Mouse (Mus musculus): ENCODE measurements around the gene Sys1.

The Sys1 gene

GRCm38 (mm10) chr2:164497691-164498268 lies 41.0 kb downstream of the Sys1 start:
- no peak for DNase-seq (ENCODE audit: low spot score)

GRCm38 (mm10) chr2:164499317-164499716 lies 42.6 kb downstream of the Sys1 start:
- no peak for DNase-seq (ENCODE audit: low spot score)

- DNase-seq (ENCODE audit: low spot score): no peak
Observed at GRCm38 (mm10) chr2:164500511-164500910, 43.7 kb downstream of the Sys1 start.

GRCm38 (mm10) chr2:164504919-164505318 lies 48.2 kb downstream of the Sys1 start:
- DNase-seq (ENCODE audit: low spot score): no peak

- DNase-seq (ENCODE audit: low spot score): no peak
Observed at GRCm38 (mm10) chr2:164505619-164506347, 49.0 kb downstream of the Sys1 start.

- DNase-seq (ENCODE audit: low spot score): no peak
Observed at GRCm38 (mm10) chr2:164507811-164508210, 51.0 kb downstream of the Sys1 start.

- no peak for DNase-seq (ENCODE audit: low spot score)
Observed at GRCm38 (mm10) chr2:164510621-164511190, 53.9 kb downstream of the Sys1 start.

GRCm38 (mm10) chr2:164512121-164512909 lies 55.6 kb downstream of the Sys1 start:
- DNase-seq (ENCODE audit: low spot score): peak; percentile 12

GRCm38 (mm10) chr2:164513389-164513788 lies 56.6 kb downstream of the Sys1 start:
- no peak for DNase-seq (ENCODE audit: low spot score)

- DNase-seq (ENCODE audit: low spot score): no peak
Observed at GRCm38 (mm10) chr2:164514916-164515315, 58.2 kb downstream of the Sys1 start.

GRCm38 (mm10) chr2:164515897-164516296 lies 59.1 kb downstream of the Sys1 start:
- DNase-seq (ENCODE audit: low spot score): no peak

- no peak for DNase-seq (ENCODE audit: low spot score)
Observed at GRCm38 (mm10) chr2:164516592-164516991, 59.8 kb downstream of the Sys1 start.

GRCm38 (mm10) chr2:164517485-164518221 lies 60.9 kb downstream of the Sys1 start:
- peak; percentile 72 for DNase-seq (ENCODE audit: low spot score)

GRCm38 (mm10) chr2:164518266-164519170 lies 61.8 kb downstream of the Sys1 start:
- DNase-seq (ENCODE audit: low spot score): no peak

- DNase-seq (ENCODE audit: low spot score): no peak
Observed at GRCm38 (mm10) chr2:164519171-164519526, 62.4 kb downstream of the Sys1 start.

GRCm38 (mm10) chr2:164520782-164521181 lies 64.0 kb downstream of the Sys1 start:
- DNase-seq (ENCODE audit: low spot score): peak; percentile 27

GRCm38 (mm10) chr2:164521841-164522240 lies 65.1 kb downstream of the Sys1 start:
- DNase-seq (ENCODE audit: low spot score): no peak

- DNase-seq (ENCODE audit: low spot score): no peak
Observed at GRCm38 (mm10) chr2:164522280-164522679, 65.5 kb downstream of the Sys1 start.

GRCm38 (mm10) chr2:164523301-164523773 lies 66.6 kb downstream of the Sys1 start:
- no peak for DNase-seq (ENCODE audit: low spot score)

GRCm38 (mm10) chr2:164528557-164528956 lies 71.8 kb downstream of the Sys1 start:
- DNase-seq (ENCODE audit: low spot score): no peak
